Mouse (Mus musculus) liver (tissue): ENCODE results near the gene Kcng3.

Source experiments
- DNase-seq: peaks from one replicate; pipeline ENCODE4 v3.0.0-alpha.2; 2020; ENCODE audit warnings: mixed read lengths

Kcng3 gene

DNA sequence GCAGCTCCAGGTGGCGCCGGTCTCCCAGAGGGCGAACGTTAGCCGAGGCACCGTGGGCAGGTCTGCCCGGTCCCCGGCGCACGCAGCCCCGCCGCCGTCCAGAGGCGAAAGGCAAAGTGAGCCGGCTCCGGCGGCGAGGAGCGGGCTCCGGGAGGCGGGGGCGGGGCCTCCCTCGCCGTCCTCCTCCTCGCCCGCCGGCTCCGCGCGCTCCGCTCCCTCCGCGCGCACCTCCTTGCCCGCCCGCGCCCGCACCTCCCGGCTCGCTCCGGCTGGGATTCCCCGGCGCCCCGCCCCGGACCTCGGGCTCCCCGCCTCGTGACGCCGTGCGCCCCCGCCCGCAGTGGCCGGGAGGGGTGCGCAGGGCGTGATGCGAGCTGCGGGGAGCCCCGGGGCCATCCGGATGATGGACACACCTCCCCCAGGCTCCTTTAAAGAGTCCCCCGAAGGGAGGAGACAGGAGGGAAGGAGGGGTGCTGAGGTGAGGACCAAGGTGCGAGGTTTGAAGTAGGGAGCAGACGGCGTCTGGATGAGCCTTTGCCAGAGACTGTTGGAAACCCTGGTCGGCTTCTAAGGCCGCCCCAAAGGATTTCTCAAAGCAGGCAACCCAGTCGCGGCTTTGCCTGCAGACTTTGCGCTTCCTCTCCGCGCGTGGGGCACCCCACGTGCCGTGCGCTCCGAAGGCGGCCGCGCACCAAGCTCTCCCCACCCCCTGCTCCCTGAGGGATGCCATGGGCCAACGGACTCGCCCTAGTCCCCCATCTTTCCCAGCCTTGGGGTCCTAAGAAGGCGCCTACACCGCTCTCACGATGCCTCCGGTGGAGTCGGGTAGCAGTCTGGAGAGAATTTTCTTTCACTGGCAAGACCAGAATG lies at the start of gene Kcng3:
Kcng3 (minus strand) TSS at position 113 of the 870 bp plus-strand sequence.
- peak; percentile 45 for DNase-seq

DNA sequence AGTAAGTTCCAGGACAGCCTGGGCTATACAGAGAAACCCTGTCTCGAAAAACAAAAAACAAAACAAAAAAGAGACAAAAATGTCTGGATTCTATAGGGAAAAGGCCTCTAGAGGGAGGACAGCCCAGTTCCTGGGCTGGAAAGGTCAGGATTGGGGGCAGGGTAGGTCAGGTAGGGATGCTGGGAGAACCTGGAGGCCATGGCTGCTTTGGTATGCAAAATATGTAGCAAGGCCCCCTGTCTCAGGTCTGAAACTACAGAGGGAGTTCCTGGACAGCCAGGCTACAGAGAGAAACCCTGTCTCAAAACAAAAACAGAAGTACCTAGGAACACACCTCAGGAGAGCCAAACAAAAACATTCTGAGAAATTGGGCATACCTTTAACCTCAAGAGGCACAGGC lies 45.7 kb upstream of the Kcng3 start:
- DNase-seq, result no peak

DNA sequence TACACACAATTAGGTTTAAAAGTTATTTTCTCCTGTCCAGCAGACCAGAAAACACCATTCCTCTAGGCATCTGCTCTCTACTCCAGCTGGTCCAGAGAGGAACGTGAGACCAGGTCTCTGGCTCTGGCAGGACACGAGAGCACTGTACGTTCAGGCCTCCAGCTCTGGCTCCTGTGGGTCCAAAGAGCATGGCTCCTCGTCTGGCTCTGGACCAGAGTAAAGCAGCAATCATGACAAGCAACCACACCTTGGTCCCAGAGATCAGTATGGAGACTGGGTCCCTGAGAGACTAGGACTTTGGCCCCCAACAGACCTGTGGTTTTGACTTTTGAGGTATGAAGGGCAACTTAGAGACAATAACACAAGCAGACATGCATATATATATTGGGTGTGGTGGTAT lies 41.0 kb upstream of the Kcng3 start:
- DNase-seq, result no peak

DNA sequence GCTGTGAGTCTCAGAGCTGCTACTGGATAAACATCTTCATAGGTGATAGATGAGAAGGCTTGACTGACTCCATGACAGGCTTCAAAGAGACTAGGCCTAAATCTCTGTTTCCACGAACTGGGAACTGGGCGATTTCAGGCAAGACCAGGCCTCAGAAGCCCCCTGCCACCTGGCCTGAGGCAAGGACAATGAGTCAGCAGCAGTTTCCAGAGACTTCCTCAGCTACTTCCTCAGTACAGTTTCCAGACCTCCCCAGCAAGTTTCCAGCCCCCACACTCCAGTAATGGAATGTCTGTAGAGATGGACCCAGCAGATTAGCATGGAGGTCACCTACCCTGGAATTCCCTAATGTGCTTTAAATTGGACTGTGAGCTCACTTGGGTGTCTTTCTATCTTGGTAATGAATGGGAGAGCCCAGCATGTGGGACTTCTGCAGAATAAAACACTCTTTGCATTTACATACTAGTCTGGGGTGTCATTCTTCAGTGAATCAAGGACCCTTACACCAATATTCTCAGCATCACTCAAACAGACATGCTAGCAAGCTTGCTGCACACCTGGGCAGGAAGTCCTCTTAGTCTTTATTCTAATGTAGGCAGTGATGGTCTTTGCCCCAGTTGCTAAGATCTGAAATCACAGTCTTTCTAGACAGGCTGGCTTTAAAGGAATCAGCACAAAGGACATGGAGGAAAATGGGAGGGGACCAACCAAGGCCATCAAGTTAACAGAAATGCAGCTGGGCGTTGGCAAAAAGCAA lies 36.4 kb upstream of the Kcng3 start:
- DNase-seq, result no peak

DNA sequence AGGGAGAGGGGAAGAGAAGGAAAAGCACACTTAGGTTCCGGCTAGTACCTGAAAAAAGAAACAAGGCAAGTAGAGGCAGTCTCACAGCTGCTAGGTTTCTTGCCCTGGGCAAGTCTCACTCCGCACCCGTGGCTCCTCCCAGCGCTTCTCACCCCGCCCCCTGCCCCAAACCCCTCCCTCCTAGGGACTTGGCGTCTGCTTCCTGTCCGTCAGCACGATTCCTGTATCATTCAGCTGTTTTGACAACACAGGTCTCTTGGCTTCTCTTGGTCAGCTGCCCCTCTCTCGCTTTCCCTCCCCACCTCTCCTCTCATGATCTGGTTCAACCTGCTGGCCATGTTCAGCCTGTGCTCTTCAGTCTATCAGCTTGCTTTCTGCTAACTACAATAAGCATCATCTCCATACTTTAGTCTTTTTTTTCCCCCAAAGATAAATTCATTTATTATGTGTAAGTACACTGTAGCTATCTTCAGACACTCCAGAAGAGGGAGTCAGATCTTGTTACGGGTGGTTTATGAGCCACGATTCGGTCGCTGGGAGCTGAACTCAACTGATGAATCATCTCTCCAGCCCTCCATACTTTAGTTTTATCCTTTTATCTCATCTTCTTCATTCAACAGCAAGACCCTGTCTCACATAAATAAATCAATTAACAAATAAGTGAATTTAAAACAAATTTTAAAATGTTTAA lies 35.0 kb upstream of the Kcng3 start:
- DNase-seq, result peak; percentile 89

DNA sequence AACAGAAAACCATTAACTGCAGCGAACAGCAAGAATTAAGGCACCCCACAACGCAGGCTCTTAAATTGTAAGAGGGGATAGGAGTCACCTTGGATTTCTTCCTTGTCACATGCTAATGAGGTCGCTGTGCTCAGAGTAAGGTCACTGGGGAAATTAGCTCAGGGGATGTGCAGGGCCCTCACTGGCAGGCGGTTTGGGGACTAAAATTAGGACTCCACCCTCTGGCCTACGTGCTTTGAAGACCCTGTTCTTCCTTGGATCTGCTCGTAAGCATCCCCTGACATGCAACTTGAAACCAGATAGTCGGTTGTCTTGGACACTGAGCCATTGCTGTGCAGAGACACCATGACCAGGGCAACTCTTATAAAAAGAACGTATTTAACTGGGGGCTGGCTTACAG lies 33.1 kb upstream of the Kcng3 start:
- DNase-seq, result no peak

DNA sequence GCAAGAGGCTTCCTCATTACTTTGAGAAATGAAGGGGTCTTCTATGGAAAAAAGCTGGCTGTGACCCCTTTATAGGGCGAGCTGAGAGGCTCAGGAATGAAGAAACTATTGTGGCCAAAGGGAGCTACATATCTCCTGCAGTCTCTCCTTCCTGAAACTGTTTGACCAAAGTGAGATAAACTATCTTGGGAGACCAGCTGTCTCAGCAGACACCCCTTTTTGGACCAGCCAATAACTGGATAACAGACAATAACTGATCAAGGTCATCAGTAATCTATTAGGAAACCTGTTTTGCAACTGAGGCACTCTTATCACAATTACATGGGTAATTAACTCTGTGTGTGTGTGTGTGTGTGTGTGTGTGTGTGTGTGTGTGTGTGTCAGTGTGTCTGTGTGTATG lies 27.2 kb upstream of the Kcng3 start:
- DNase-seq, result peak; percentile 55

DNA sequence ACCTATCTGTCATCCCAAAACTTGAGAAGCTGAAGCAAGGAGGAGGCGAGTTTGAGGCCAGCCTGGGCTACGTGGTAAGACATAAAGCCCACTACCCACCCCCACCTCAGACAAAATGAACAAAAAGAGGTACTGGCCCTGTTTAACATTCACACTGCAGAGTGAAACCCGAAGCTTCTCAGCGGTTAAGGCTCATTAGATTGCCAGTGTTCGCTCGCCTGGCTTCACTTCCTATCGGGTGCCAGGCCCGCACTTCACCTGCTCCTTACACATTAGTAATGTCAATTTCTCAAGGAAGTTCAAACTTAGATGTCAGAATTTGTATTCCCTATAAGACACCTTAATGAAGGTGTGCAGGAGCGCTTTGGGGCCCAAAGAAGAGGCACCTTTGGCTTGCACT lies 25.7 kb upstream of the Kcng3 start:
- no peak for DNase-seq

DNA sequence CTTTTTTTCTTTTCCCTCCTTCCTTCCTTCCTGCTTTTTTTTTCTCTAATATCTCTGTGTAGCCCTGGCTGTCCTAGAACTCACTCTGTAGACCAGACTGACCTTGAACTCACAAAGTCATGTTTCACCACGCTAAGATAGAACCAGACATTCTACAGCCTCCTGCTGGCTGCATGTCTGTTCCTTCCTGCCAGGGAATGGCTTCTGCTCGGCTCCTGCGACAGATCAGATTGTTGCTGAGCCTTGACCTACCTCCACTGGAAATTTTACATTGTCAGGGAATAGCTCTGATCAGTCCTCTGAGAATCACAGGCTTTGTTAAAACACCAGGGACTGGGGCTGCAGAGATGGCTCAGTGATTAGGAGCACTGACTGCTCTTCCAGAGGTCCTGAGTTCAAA lies 24.0 kb upstream of the Kcng3 start:
- DNase-seq, result no peak

DNA sequence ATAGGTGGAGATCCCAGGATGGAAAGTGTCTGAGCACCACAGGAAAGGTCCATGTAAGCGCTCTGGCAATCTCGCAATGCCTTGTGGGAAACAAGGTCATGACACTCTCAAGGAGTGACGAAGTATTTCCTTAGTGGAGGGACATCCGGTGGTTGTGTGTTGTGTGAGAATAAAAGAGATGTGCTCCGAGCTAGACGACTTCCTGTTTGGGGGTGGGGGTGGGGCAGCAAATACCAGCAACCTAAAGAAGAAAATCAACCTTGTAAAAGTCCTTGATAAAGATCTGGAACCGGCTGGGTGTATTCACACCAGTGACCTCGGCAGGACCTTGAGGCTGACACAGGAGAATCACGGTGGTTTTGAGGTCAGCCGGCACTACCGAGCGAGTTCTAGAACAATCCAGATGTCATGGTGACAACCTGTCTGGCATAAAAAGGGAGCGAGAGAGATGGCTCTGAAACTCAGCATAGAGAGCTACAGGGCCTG lies 23.0 kb upstream of the Kcng3 start:
- DNase-seq, result no peak

DNA sequence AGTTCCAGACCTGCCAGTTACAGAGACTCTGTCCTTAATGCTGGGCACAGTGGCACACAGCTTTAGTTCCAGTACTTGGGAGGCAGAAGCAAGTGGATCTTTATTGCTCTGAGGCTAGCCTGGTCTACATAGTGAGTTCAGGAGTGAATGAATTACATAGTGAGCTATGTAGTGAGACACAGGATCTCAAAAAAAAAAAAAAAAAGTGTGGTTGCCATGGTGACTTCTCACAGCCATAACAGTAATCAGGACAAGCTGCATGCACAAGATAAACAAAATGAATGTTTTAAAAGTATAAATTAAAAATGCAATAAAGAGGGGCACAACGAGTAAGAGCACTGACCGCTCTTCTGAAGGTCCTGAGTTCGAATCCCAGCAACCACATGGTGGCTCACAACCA lies 21.9 kb upstream of the Kcng3 start:
- no peak for DNase-seq

DNA sequence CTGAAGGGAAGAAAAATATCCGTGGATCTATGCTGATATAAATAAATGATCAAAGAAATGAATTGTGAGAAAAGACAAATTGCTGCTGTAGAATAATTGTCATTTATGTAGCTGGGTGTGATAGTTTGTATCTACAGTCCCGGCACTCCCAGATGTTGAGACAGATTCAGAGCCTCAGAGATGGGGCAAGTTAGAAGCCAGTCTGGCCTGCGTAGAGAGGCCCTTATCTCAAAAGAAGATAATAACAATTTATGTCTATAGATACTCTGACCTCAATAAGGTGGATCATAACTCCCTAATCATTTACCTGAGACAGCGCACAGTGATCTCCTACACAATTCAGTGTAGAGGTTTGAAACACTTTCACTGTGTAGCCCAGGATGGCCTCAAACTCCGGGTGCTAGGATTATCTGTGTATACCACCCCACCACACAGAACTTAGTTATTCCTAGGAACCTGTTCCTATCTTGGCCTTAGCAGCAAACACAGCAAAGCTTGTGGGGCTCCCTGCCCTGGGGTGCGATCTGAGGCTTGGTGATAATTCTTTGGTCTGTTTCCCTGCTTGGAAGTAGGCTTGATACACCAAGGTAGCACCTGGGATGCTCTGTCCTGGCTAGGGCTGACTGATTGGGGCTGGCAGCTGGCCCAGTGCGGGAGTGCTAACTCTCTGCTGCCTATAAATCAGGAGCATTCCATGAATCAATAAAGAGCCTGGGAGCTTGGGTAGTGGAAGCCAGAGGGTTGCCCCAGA lies 19.4 kb upstream of the Kcng3 start:
- peak; percentile 82 for DNase-seq

DNA sequence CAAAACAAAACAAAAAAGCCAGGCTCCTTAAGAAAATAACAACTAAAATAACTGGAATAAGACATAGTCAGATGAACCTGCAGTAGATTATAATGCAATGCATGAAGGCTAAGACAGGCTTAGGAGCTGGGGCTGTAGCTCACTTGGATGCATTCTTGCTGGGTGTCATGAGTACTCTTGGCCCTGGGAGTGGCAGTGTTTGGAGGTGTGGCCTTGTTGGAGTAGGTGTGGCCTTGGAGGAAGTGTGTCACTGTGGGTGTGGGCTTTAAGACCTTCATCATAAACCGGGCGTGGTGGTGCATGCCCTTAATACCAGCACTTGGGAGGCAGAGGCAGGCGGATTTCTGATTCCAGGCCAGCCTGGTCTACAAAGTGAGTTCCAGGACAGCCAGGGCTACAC lies 18.3 kb upstream of the Kcng3 start:
- DNase-seq, result peak; percentile 82

DNA sequence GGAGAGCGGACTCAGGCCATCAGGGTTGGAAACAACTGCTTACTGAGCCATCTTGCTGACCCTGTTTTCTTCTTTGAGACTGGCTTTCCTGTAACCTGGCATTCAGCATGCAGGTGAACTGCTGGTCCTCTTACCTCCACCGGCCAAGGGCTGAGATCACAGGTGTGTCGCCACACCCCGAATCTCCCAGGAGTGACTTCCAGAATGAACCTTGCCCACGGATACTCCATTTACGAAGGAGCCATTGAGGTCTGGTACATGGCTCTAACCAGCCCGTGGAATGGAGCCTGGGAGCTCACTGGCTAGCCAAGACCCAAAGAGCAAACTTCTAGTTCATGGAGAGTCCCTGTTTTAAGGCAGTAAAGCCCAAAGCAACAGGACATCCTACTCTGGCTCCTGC lies 15.7 kb upstream of the Kcng3 start:
- no peak for DNase-seq

DNA sequence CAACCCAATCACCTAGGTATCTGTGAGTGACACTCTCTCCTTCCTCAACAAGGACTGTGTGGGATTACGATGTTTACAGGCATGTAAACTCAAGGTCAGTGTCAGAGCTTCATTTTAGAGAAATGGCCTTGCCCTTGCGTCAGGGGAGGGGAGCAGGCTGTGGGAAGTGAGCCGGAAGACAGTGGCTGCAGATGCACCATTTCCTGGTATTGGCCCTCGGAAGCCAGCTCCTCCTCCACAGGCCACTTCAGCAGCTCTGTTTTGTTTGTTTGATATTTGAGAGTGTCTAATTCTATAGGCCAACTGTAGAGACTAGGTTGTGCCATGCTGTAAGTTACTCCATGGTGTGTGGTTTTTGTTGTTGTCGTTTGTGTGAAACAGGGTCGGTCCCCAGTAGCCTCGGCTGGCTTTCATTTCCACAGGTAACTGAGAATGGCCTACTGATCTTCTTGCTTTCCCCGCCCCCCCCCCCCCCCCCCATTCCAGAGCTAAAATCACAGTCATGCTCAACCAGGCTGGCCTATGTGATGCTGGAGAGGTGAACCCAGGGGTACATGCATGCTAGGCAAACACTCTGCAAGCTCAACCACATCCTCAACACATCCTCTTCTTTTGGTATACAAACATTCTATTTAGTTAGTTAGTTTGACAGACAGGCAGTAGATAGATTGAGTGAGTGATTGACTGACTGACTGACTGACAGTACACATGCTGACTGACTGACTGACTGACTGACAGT lies 14.9 kb upstream of the Kcng3 start:
- no peak for DNase-seq

DNA sequence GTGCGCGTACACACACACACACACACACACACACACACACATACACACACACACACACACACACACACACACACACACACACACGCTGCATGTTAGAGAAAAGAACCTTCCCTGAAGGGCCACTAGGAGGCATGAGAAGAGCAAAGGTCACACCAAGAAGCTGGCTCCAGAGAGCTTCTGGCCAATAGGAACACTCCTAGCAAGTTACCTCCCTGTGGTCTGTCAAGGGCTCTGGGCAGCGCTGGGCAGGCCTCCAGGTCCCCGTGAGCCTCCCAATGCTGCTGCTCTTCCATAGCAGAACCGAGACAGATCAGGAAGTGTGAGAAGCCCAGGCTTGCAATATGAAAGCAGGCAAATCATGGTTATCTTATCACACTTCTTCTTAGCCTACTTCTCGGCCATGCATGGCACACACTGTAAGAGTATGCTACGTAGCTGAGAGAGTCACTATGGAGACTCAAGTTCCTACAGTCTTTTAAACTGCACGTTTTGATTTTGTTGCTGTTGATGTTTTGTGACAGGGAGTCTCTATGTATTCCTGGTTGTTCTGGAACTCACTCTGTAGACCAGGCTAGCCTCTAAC lies 13.6 kb upstream of the Kcng3 start:
- DNase-seq, result peak; percentile 75

DNA sequence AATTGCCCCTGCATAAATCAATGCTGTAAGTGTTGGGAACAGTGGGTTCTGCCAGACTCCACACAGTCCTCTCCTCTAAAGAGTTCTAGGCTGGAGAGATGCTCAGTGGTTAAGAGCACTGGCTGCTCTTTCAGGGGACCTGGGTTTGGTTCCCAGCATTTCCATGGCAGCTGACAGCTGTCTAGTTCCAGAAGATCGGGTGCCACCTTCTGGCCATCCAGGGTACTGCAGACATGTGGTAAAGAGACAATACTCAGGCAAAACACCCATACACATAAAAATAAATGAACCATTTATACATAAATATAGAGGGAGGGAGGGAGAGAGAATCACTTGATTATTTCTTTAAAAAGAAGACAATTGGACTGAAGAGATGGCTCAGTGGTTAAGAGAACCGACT lies 5.7 kb upstream of the Kcng3 start:
- DNase-seq, result peak; percentile 76

DNA sequence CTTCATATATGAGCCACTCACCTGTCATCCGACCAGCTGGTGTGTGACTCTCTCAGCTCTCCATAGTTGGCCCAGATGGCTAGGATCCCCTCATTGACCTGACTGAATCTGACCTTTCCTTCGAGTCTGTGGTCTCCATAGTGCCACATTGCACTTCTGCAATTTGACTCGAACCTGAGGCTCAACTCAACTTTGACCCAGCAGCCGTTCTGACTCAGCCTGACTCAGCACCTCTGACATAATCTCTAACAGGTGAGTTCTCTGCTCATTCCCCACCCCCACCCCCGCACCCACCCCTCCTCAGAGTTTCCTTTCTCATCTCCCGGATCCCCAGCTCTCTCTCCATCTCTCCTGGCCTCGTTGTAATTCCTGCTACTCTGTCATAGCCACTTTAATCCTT lies 4.7 kb upstream of the Kcng3 start:
- no peak for DNase-seq

DNA sequence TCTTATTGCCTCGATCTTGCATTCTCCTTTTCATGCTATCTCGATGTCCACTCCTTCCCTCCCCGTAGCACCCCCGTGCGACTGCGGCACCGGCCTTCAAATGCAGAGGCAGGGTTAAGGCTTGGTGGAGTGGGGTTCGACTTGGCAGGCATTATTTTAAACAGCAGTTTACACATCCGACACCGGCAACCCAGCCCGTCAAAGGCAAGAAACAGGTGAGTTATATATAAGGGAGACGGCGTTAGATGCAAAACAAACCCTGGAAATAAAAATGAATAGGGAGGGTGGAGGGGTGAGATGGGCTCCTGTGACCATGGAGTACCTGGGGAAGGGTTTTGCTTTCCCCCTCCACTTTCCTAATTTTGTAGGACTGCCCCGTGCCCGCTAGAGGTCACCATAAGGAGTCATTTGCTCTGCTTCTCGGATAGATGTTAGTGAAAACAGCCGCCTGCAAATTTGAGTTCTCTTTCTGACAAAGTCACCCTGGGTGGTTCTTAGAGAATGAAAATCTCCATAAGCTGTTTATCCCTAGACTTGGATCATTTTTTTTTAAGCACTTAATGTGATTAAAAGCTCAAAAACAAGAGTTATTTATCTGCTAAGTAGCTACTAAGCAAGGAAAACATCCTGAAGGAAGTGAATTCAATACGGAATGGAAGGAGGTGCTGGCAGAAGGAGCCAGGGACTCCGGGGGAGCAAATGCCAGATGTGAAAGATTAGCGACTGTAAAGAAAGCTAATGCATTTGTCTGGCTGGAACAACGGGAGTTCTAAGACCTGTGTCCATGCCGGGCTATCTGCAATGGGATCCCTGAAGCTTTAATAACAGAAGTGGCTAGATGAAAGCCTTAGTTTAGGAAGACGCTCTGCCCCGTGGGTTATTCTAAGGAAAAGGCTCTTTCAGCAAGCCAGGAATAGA lies 1.2 kb upstream of the Kcng3 start:
- DNase-seq, result peak; percentile 71
